Mouse (Mus musculus) c-Kit-positive CD71-negative TER-119-negative erythroid progenitor cells, embryonic 14.5 days (primary cell): ENCODE data around the gene Ttf1.

Experiments
- DNase-seq: peaks from one replicate; pipeline ENCODE4 v3.0.0-alpha.2; 2013; ENCODE audit warnings: low read depth

Ttf1 gene

GRCm38 (mm10) chr2:29124936-29125701 is 65.1 kb downstream of the Ttf1 start:
- DNase-seq: peak; percentile 98

- DNase-seq: no peak
Measured at GRCm38 (mm10) chr2:29130118-29130899, 70.2 kb downstream of the Ttf1 start.

GRCm38 (mm10) chr2:29135161-29135560 is 75.1 kb downstream of the Ttf1 start:
- DNase-seq: no peak
